Mouse (Mus musculus): Measurements from ENCODE around the gene Jup. TPM values are rescaled to one million over a fixed set of nuclear protein-coding genes. Genes with fewer than 3 reads are reported as not detected.

Jup gene
- polyA plus RNA-seq, 1 experiment from 2014 or later, result 140 TPM

- ATAC-seq (replicated peaks; ENCODE audit: extremely low read depth, insufficient read depth, low FRiP score), result no peak
- Histone ChIP-seq H3K36me3 (ENCODE audit: control insufficient read depth, insufficient read depth) (no peaks in the 10 kb centered on the region), H3K9ac (ENCODE audit: low read length) (no peak overlapping the region), H3K4me2 (ENCODE audit: low read depth, low read length) (no peak overlapping the region), H3K27me3 (ENCODE audit: control insufficient read depth, insufficient read depth, low read length) (peaks cover 50% of the 10 kb centered on the region), H3K9me3 (replicated peaks; ENCODE audit: control insufficient read depth, low read length) (no peaks in the 10 kb centered on the region), H3K4me3 (ENCODE audit: low read length) (no peak overlapping the region), H3K4me1 (ENCODE audit: control insufficient read depth, insufficient read depth, low read length) (peaks cover 14% of the 10 kb centered on the region; the same call in 1 of the 2 replicates), H3K27ac (ENCODE audit: low read length) (no peak overlapping the region)
- WGBS, result 57% methylated on average over 5 of the region's 5 CpGs
Measured at GRCm38 (mm10) chr11:100357408-100357807, 40.2 kb downstream of the Jup start.

GRCm38 (mm10) chr11:100356819-100357211, 40.7 kb downstream of the Jup start:
- no peak for ATAC-seq (replicated peaks; ENCODE audit: extremely low read depth, insufficient read depth, low FRiP score)
- Histone ChIP-seq H3K9me3 (replicated peaks; ENCODE audit: control insufficient read depth, low read length) (no peaks in the 10 kb centered on the region), H3K27me3 (ENCODE audit: control insufficient read depth, insufficient read depth, low read length) (peaks cover 50% of the 10 kb centered on the region), H3K27ac (ENCODE audit: low read length) (no peak overlapping the region), H3K36me3 (ENCODE audit: control insufficient read depth, insufficient read depth) (no peaks in the 10 kb centered on the region), H3K4me3 (ENCODE audit: low read length) (peak overlapping the region; percentile 77), H3K4me1 (ENCODE audit: control insufficient read depth, insufficient read depth, low read length) (peaks cover 14% of the 10 kb centered on the region; the same call in 1 of the 2 replicates), H3K4me2 (ENCODE audit: low read depth, low read length) (peak overlapping the region; percentile 98), H3K9ac (ENCODE audit: low read length) (peak overlapping the region; percentile 75)
- WGBS, result 20% methylated on average over 9 of the region's 9 CpGs

- peaks cover 50% of the 10 kb centered on the region for H3K27me3 ChIP-seq (ENCODE audit: control insufficient read depth, insufficient read depth, low read length)
- no peak within 1 kb of the TSS for H3K27ac ChIP-seq (ENCODE audit: low read length)
- peak; percentile 62 for ATAC-seq (replicated peaks; ENCODE audit: extremely low read depth, insufficient read depth, low FRiP score)
- peaks cover 14% of the 10 kb centered on the region; the same call in 1 of the 2 replicates for H3K4me1 ChIP-seq (ENCODE audit: control insufficient read depth, insufficient read depth, low read length)
- peak within 1 kb of the TSS; percentile 77 for H3K4me3 ChIP-seq (ENCODE audit: low read length)
- whole genome bisulfite sequencing, result 2% methylated on average over 49 of the region's 49 CpGs
- peak within 1 kb of the TSS; percentile 98 for H3K4me2 ChIP-seq (ENCODE audit: low read depth, low read length)
- H3K9ac ChIP-seq (ENCODE audit: low read length), result peak within 1 kb of the TSS; percentile 75
- no peaks in the 10 kb centered on the region for H3K9me3 ChIP-seq (replicated peaks; ENCODE audit: control insufficient read depth, low read length)
- no peaks in the 10 kb centered on the region for H3K36me3 ChIP-seq (ENCODE audit: control insufficient read depth, insufficient read depth)
Measured at GRCm38 (mm10) chr11:100355972-100356818, 41.4 kb downstream of the Jup start, which contains the start of gene Hap1. Gene Hap1, minus strand, starts transcription at chr11:100356128.

- Histone ChIP-seq H3K4me1 (ENCODE audit: control insufficient read depth, insufficient read depth, low read length) (peaks cover 14% of the 10 kb centered on the region; the same call in 1 of the 2 replicates), H3K9me3 (replicated peaks; ENCODE audit: control insufficient read depth, low read length) (no peaks in the 10 kb centered on the region), H3K4me2 (ENCODE audit: low read depth, low read length) (peak overlapping the region; percentile 98), H3K27ac (ENCODE audit: low read length) (no peak overlapping the region), H3K4me3 (ENCODE audit: low read length) (peak overlapping the region; percentile 77), H3K9ac (ENCODE audit: low read length) (peak overlapping the region; percentile 75), H3K36me3 (ENCODE audit: control insufficient read depth, insufficient read depth) (no peaks in the 10 kb centered on the region), H3K27me3 (ENCODE audit: control insufficient read depth, insufficient read depth, low read length) (peaks cover 50% of the 10 kb centered on the region)
- ATAC-seq (replicated peaks; ENCODE audit: extremely low read depth, insufficient read depth, low FRiP score), result peak; percentile 38; the same call in 1 of the 2 replicates
- under 1% methylated on average over 54 of the region's 54 CpGs for WGBS
Measured at GRCm38 (mm10) chr11:100355151-100355951, 42.2 kb downstream of the Jup start.

GRCm38 (mm10) chr11:100352076-100352857, 45.3 kb downstream of the Jup start:
- Histone ChIP-seq H3K9ac (ENCODE audit: low read length) (peak overlapping the region; percentile 35), H3K36me3 (ENCODE audit: control insufficient read depth, insufficient read depth) (no peaks in the 10 kb centered on the region), H3K9me3 (replicated peaks; ENCODE audit: control insufficient read depth, low read length) (no peaks in the 10 kb centered on the region), H3K4me1 (ENCODE audit: control insufficient read depth, insufficient read depth, low read length) (peaks cover 14% of the 10 kb centered on the region; the same call in 1 of the 2 replicates), H3K4me3 (ENCODE audit: low read length) (no peak overlapping the region), H3K27ac (ENCODE audit: low read length) (no peak overlapping the region), H3K4me2 (ENCODE audit: low read depth, low read length) (no peak overlapping the region), H3K27me3 (ENCODE audit: control insufficient read depth, insufficient read depth, low read length) (peaks cover 32% of the 10 kb centered on the region)
- WGBS, result 31% methylated on average over 10 of the region's 10 CpGs
- no peak for ATAC-seq (replicated peaks; ENCODE audit: extremely low read depth, insufficient read depth, low FRiP score)

GRCm38 (mm10) chr11:100344269-100344668, 53.3 kb downstream of the Jup start:
- no peaks in the 10 kb centered on the region for H3K36me3 ChIP-seq (ENCODE audit: control insufficient read depth, insufficient read depth)
- no peak overlapping the region for H3K4me2 ChIP-seq (ENCODE audit: low read depth, low read length)
- 79% methylated on average over 10 of the region's 10 CpGs for WGBS
- H3K9ac ChIP-seq (ENCODE audit: low read length), result no peak overlapping the region
- H3K9me3 ChIP-seq (replicated peaks; ENCODE audit: control insufficient read depth, low read length), result no peaks in the 10 kb centered on the region
- H3K4me1 ChIP-seq (ENCODE audit: control insufficient read depth, insufficient read depth, low read length), result no peaks in the 10 kb centered on the region
- no peak overlapping the region for H3K27ac ChIP-seq (ENCODE audit: low read length)
- no peaks in the 10 kb centered on the region for H3K27me3 ChIP-seq (ENCODE audit: control insufficient read depth, insufficient read depth, low read length)
- H3K4me3 ChIP-seq (ENCODE audit: low read length), result no peak overlapping the region
- no peak for ATAC-seq (replicated peaks; ENCODE audit: extremely low read depth, insufficient read depth, low FRiP score)

- 49% methylated on average over 3 of the region's 3 CpGs for WGBS
- Histone ChIP-seq H3K9ac (ENCODE audit: low read length) (no peak overlapping the region), H3K9me3 (replicated peaks; ENCODE audit: control insufficient read depth, low read length) (no peaks in the 10 kb centered on the region), H3K27ac (ENCODE audit: low read length) (no peak overlapping the region), H3K27me3 (ENCODE audit: control insufficient read depth, insufficient read depth, low read length) (no peaks in the 10 kb centered on the region), H3K36me3 (ENCODE audit: control insufficient read depth, insufficient read depth) (no peaks in the 10 kb centered on the region), H3K4me2 (ENCODE audit: low read depth, low read length) (no peak overlapping the region), H3K4me1 (ENCODE audit: control insufficient read depth, insufficient read depth, low read length) (no peaks in the 10 kb centered on the region), H3K4me3 (ENCODE audit: low read length) (no peak overlapping the region)
- ATAC-seq (replicated peaks; ENCODE audit: extremely low read depth, insufficient read depth, low FRiP score), result no peak
Measured at GRCm38 (mm10) chr11:100335731-100336130, 61.8 kb downstream of the Jup start.

GRCm38 (mm10) chr11:100333944-100334457, 63.6 kb downstream of the Jup start, which contains the start of gene Gast:
Gene Gast, plus strand, starts transcription at chr11:100334407.
- Histone ChIP-seq H3K4me1 (ENCODE audit: control insufficient read depth, insufficient read depth, low read length) (no peaks in the 10 kb centered on the region), H3K9me3 (replicated peaks; ENCODE audit: control insufficient read depth, low read length) (no peaks in the 10 kb centered on the region), H3K27me3 (ENCODE audit: control insufficient read depth, insufficient read depth, low read length) (no peaks in the 10 kb centered on the region), H3K27ac (ENCODE audit: low read length) (no peak within 1 kb of the TSS), H3K9ac (ENCODE audit: low read length) (no peak within 1 kb of the TSS), H3K4me3 (ENCODE audit: low read length) (no peak within 1 kb of the TSS), H3K36me3 (ENCODE audit: control insufficient read depth, insufficient read depth) (no peaks in the 10 kb centered on the region), H3K4me2 (ENCODE audit: low read depth, low read length) (no peak within 1 kb of the TSS)
- WGBS, result 72% methylated on average over 6 of the region's 6 CpGs
- no peak for ATAC-seq (replicated peaks; ENCODE audit: extremely low read depth, insufficient read depth, low FRiP score)

All from heart, embryonic 16.5 days (tissue).